Mouse (Mus musculus): ENCODE results near the gene Trdmt1. TPM values are rescaled to one million over a fixed set of nuclear protein-coding genes. Genes with fewer than 3 reads are reported as not detected.

The Trdmt1 gene
- polyA plus RNA-seq, 1 experiment: 3.1 TPM

- Histone ChIP-seq H3K4me1 (ENCODE audit: control insufficient read depth, insufficient read depth, low read length) (peaks cover 5% of the 10 kb centered on the region), H3K27ac (ENCODE audit: control insufficient read depth, insufficient read depth, low read depth, low read length) (no peak overlapping the region), H3K4me3 (ENCODE audit: control insufficient read depth, low read depth, low read length) (no peak overlapping the region), H3K36me3 (ENCODE audit: control insufficient read depth, insufficient read depth, low read length) (no peaks in the 10 kb centered on the region), H3K27me3 (ENCODE audit: control insufficient read depth, insufficient read depth, low read length) (no peaks in the 10 kb centered on the region)
- TF ChIP-seq POLR2A (IDR thresholded peaks at IDR 0.05; ENCODE audit: control insufficient read depth, low read depth, low read length): no peak
- no peak for TF ChIP-seq CTCF (IDR thresholded peaks at IDR 0.05; ENCODE audit: control insufficient read depth, insufficient read depth, insufficient replicate concordance, low read depth, low read length)
Measured at GRCm38 (mm10) chr2:13577399-13577798, 32.9 kb upstream of the Trdmt1 start.

GRCm38 (mm10) chr2:13575926-13576325, 31.5 kb upstream of the Trdmt1 start:
- Histone ChIP-seq H3K27me3 (ENCODE audit: control insufficient read depth, insufficient read depth, low read length) (no peaks in the 10 kb centered on the region), H3K4me1 (ENCODE audit: control insufficient read depth, insufficient read depth, low read length) (peaks cover 10% of the 10 kb centered on the region), H3K36me3 (ENCODE audit: control insufficient read depth, insufficient read depth, low read length) (no peaks in the 10 kb centered on the region), H3K4me3 (ENCODE audit: control insufficient read depth, low read depth, low read length) (no peak overlapping the region; the same call in 1 of the 2 replicates), H3K27ac (ENCODE audit: control insufficient read depth, insufficient read depth, low read depth, low read length) (no peak overlapping the region)
- TF ChIP-seq POLR2A (IDR thresholded peaks at IDR 0.05; ENCODE audit: control insufficient read depth, low read depth, low read length) (no peak), CTCF (IDR thresholded peaks at IDR 0.05; ENCODE audit: control insufficient read depth, insufficient read depth, insufficient replicate concordance, low read depth, low read length) (no peak)

GRCm38 (mm10) chr2:13575287-13575801, 30.9 kb upstream of the Trdmt1 start:
- TF ChIP-seq POLR2A (IDR thresholded peaks at IDR 0.05; ENCODE audit: control insufficient read depth, low read depth, low read length) (no peak), CTCF (IDR thresholded peaks at IDR 0.05; ENCODE audit: control insufficient read depth, insufficient read depth, insufficient replicate concordance, low read depth, low read length) (no peak)
- Histone ChIP-seq H3K27me3 (ENCODE audit: control insufficient read depth, insufficient read depth, low read length) (no peaks in the 10 kb centered on the region), H3K4me3 (ENCODE audit: control insufficient read depth, low read depth, low read length) (peak overlapping the region; percentile 84), H3K4me1 (ENCODE audit: control insufficient read depth, insufficient read depth, low read length) (peaks cover 10% of the 10 kb centered on the region), H3K36me3 (ENCODE audit: control insufficient read depth, insufficient read depth, low read length) (no peaks in the 10 kb centered on the region), H3K27ac (ENCODE audit: control insufficient read depth, insufficient read depth, low read depth, low read length) (no peak overlapping the region)

GRCm38 (mm10) chr2:13574801-13575150, 30.3 kb upstream of the Trdmt1 start:
- no peaks in the 10 kb centered on the region for H3K27me3 ChIP-seq (ENCODE audit: control insufficient read depth, insufficient read depth, low read length)
- H3K4me3 ChIP-seq (ENCODE audit: control insufficient read depth, low read depth, low read length): peak overlapping the region; percentile 84
- peaks cover 10% of the 10 kb centered on the region for H3K4me1 ChIP-seq (ENCODE audit: control insufficient read depth, insufficient read depth, low read length)
- peak overlapping the region; percentile 77 for H3K27ac ChIP-seq (ENCODE audit: control insufficient read depth, insufficient read depth, low read depth, low read length)
- no peak for TF ChIP-seq POLR2A (IDR thresholded peaks at IDR 0.05; ENCODE audit: control insufficient read depth, low read depth, low read length)
- TF ChIP-seq CTCF (IDR thresholded peaks at IDR 0.05; ENCODE audit: control insufficient read depth, insufficient read depth, insufficient replicate concordance, low read depth, low read length): no peak
- no peaks in the 10 kb centered on the region for H3K36me3 ChIP-seq (ENCODE audit: control insufficient read depth, insufficient read depth, low read length)

- Histone ChIP-seq H3K27me3 (ENCODE audit: control insufficient read depth, insufficient read depth, low read length) (no peaks in the 10 kb centered on the region), H3K4me3 (ENCODE audit: control insufficient read depth, low read depth, low read length) (peak overlapping the region; percentile 84), H3K27ac (ENCODE audit: control insufficient read depth, insufficient read depth, low read depth, low read length) (peak overlapping the region; percentile 88), H3K36me3 (ENCODE audit: control insufficient read depth, insufficient read depth, low read length) (no peaks in the 10 kb centered on the region), H3K4me1 (ENCODE audit: control insufficient read depth, insufficient read depth, low read length) (peaks cover 10% of the 10 kb centered on the region)
- peak; percentile 77 for TF ChIP-seq POLR2A (IDR thresholded peaks at IDR 0.05; ENCODE audit: control insufficient read depth, low read depth, low read length)
- no peak for TF ChIP-seq CTCF (IDR thresholded peaks at IDR 0.05; ENCODE audit: control insufficient read depth, insufficient read depth, insufficient replicate concordance, low read depth, low read length)
Measured at GRCm38 (mm10) chr2:13574066-13574800, 29.8 kb upstream of the Trdmt1 start.

- Histone ChIP-seq H3K4me3 (ENCODE audit: control insufficient read depth, low read depth, low read length) (peak within 1 kb of the TSS; percentile 84), H3K4me1 (ENCODE audit: control insufficient read depth, insufficient read depth, low read length) (peaks cover 10% of the 10 kb centered on the region; the same call in 1 of the 2 replicates), H3K36me3 (ENCODE audit: control insufficient read depth, insufficient read depth, low read length) (no peaks in the 10 kb centered on the region), H3K27me3 (ENCODE audit: control insufficient read depth, insufficient read depth, low read length) (no peaks in the 10 kb centered on the region), H3K27ac (ENCODE audit: control insufficient read depth, insufficient read depth, low read depth, low read length) (peak within 1 kb of the TSS; percentile 88)
- TF ChIP-seq POLR2A (IDR thresholded peaks at IDR 0.05; ENCODE audit: control insufficient read depth, low read depth, low read length): no peak; the same call in none of the 2 replicates
- TF ChIP-seq CTCF (IDR thresholded peaks at IDR 0.05; ENCODE audit: control insufficient read depth, insufficient read depth, insufficient replicate concordance, low read depth, low read length): no peak
Measured at GRCm38 (mm10) chr2:13573408-13574065, 29.1 kb upstream of the Trdmt1 start, which contains the start of gene Vim. Gene Vim (plus strand): TSS chr2:13573927.
